In genomic region chr5:95949946-95950701, GRCm38 (mm10) we compare ENCODE assay signal across 7 mouse cellular contexts. TPM values are rescaled to one million over a fixed set of nuclear protein-coding genes. Genes with fewer than 3 reads are reported as not detected.
DNase-seq lines count a peak whose midpoint lies in the region; ATAC-seq and TF ChIP-seq lines count a peak whose summit lies in the region.

No protein-coding gene starts in this region.

- 0 out of 2 replicates have a peak, but pooled peaks cover 3% of the 10 kb centered on the region for H3K4me1 ChIP-seq in kidney, embryonic 14.5 days (ENCODE audit: control insufficient read depth, insufficient read depth, low read length)
- peaks cover 5% of the 10 kb centered on the region; the same call in 1 of the 2 replicates for H3K4me1 ChIP-seq in small intestine, adult 2 months (ENCODE audit: control insufficient read depth, insufficient read depth, insufficient read length, low read length)

- H3K27ac ChIP-seq in kidney, embryonic 14.5 days (ENCODE audit: low read depth, low read length): no peak overlapping the region
- no peak overlapping the region for H3K27ac ChIP-seq in small intestine, adult 2 months (ENCODE audit: insufficient read depth, low read depth, low read length)

- H3K36me3 ChIP-seq in kidney, embryonic 14.5 days (ENCODE audit: control insufficient read depth, insufficient read depth, low read length): no peaks in the 10 kb centered on the region
- H3K36me3 ChIP-seq in small intestine, adult 2 months (ENCODE audit: control insufficient read depth, insufficient read depth, low read length): no peaks in the 10 kb centered on the region

- peak; percentile 39; the same call in 1 of the 2 replicates for TF ChIP-seq CTCF in small intestine, adult 2 months (IDR thresholded peaks at IDR 0.05; ENCODE audit: extremely low read depth, insufficient read length, insufficient replicate concordance, low read depth, low read length)

- TF ChIP-seq POLR2A in small intestine, adult 2 months (IDR thresholded peaks at IDR 0.05; ENCODE audit: low read depth, low read length): no peak

- no peaks in the 10 kb centered on the region for H3K9me3 ChIP-seq in kidney, embryonic 14.5 days (ENCODE audit: control insufficient read depth, low read length)

- H3K27me3 ChIP-seq in kidney, embryonic 14.5 days (ENCODE audit: control insufficient read depth, insufficient read depth, low read length): no peaks in the 10 kb centered on the region
- H3K27me3 ChIP-seq in small intestine, adult 2 months (ENCODE audit: control insufficient read depth, insufficient read depth, low read length): no peaks in the 10 kb centered on the region

- H3K9ac ChIP-seq in kidney, embryonic 14.5 days (ENCODE audit: low read depth, low read length): no peak overlapping the region

- DNase-seq in urinary bladder, postnatal 14 days (ENCODE audit: low spot score): peak; percentile 45
- no peak for DNase-seq in urinary bladder, postnatal 10 days (ENCODE audit: low spot score)
- DNase-seq in brain, adult 2 months (ENCODE audit: low read depth, low spot score): peak; percentile 65
- DNase-seq in forelimb bud, embryonic 11.5 days (ENCODE audit: low read depth, low spot score): peak; percentile 74
- DNase-seq in lung, postnatal 14 days: peak; percentile 65

- WGBS in kidney, embryonic 14.5 days: 22% methylated on average over 19 of the region's 19 CpGs
- WGBS in small intestine, adult 2 months: 25% methylated on average over 19 of the region's 19 CpGs

- no peak overlapping the region for H3K4me3 ChIP-seq in kidney, embryonic 14.5 days (ENCODE audit: low read length)
- H3K4me3 ChIP-seq in small intestine, adult 2 months (ENCODE audit: low read depth, low read length): no peak overlapping the region

- ATAC-seq in kidney, embryonic 14.5 days (ENCODE audit: low FRiP score, low TSS enrichment): peak; percentile 35; the same call in 1 of the 2 replicates

- peak overlapping the region; percentile 12; the same call in 1 of the 2 replicates for H3K4me2 ChIP-seq in kidney, embryonic 14.5 days (replicated peaks; ENCODE audit: low read depth, low read length)

RNA-seq across cellular contexts. Expression of gene Cxcl13, which starts 6.6 kb away (rescaled TPM):
- polyA plus RNA-seq in kidney, embryonic 14.5 days (2014; fragmentation: Nextera tagmentation; extraction: Ambion mirVana): 3.8 and 4.7 TPM in 2 replicates
- 0.24 and 0.33 TPM in 2 replicates for polyA plus RNA-seq in small intestine, adult 2 months (2012; rRNA removed)
